Mouse (Mus musculus) MEL (cell line): ENCODE measurements around the gene Gm20458. TPM values are rescaled to one million over a fixed set of nuclear protein-coding genes. Genes with fewer than 3 reads are reported as not detected.

Source experiments
- DNase-seq: peaks from one replicate; pipeline ENCODE4 v3.0.0; 2011; ENCODE audit warnings: low read depth, low spot score
- H3K27ac ChIP-seq: 2 replicates; pipeline ENCODE4 v1.5.1; 2012; ENCODE audit warnings: low read depth, mild to moderate bottlenecking, control low read depth, low read length, moderate library complexity; ENCODE audit not compliant: control insufficient read depth
- H3K27me3 ChIP-seq, 2 experiments: fragments of 150-350 bp in 1 of 2; sonication (generic) in 1 of 2; 2 replicates each; pipeline ENCODE4 v1.6.1; 2012; ENCODE audit warnings: low read length in 2 of 2, mild to moderate bottlenecking in 2 of 2, improper control_type of control experiment in 1 of 2, moderate library complexity in 1 of 2; ENCODE audit not compliant: insufficient read depth in 2 of 2, control insufficient read depth in 1 of 2
- H3K36me3 ChIP-seq, 2 experiments: 2 replicates each; pipeline ENCODE4 v1.6.1; 2012 to 2014; ENCODE audit warnings: low read length in 2 of 2, improper control_type of control experiment in 1 of 2, inconsistent platforms in 1 of 2, mild to moderate bottlenecking in 1 of 2; ENCODE audit not compliant: insufficient read depth in 2 of 2, control insufficient read depth in 1 of 2
- H3K4me1 ChIP-seq, 2 experiments: fragments of 150-350 bp in 1 of 2; sonication (generic) in 1 of 2; 2 replicates each; pipeline ENCODE4 v1.6.1; 2012; ENCODE audit warnings: low read length in 2 of 2, improper control_type of control experiment in 1 of 2, mild to moderate bottlenecking in 1 of 2; ENCODE audit not compliant: insufficient read depth in 2 of 2, control insufficient read depth in 1 of 2
- H3K4me3 ChIP-seq, 2 experiments: fragments of 150-350 bp in 1 of 2; sonication (generic) in 1 of 2; 2 replicates each; pipeline ENCODE4 v1.5.1; 2012; ENCODE audit warnings: low read depth in 2 of 2, low read length in 2 of 2, mild to moderate bottlenecking in 2 of 2, moderate library complexity in 2 of 2, control low read depth in 1 of 2, improper control_type of control experiment in 1 of 2; ENCODE audit not compliant: control insufficient read depth in 1 of 2, insufficient read depth in 1 of 2
- H3K79me2 ChIP-seq: 2 replicates; pipeline ENCODE4 v1.6.1; 2012; ENCODE audit warnings: mild to moderate bottlenecking, low read length, moderate library complexity; ENCODE audit not compliant: control insufficient read depth, poor library complexity, insufficient read depth
- H3K9ac ChIP-seq: 2 replicates; pipeline ENCODE4 v1.6.1; 2012; ENCODE audit warnings: low read depth, mild to moderate bottlenecking, control low read depth, low read length, moderate library complexity; ENCODE audit not compliant: control insufficient read depth, poor library complexity, severe bottlenecking
- H3K9me3 ChIP-seq: fragments of 150-350 bp; sonication (generic); replicated peaks from 2 replicates; pipeline ENCODE4 v1.6.1; 2012; ENCODE audit warnings: mild to moderate bottlenecking, low read length, improper control_type of control experiment, moderate library complexity; ENCODE audit not compliant: insufficient read depth
- BHLHE40 ChIP-seq: IDR thresholded peaks from 2 replicates; pipeline ENCODE4 v1.6.1; 2012; ENCODE audit warnings: low read depth, mild to moderate bottlenecking, inconsistent platforms, low read length, improper control_type of control experiment, borderline replicate concordance
- CHD2 ChIP-seq: IDR thresholded peaks from 2 replicates; pipeline ENCODE4 v1.6.1; 2011; ENCODE audit warnings: low read length, improper control_type of control experiment
- GABPA ChIP-seq: IDR thresholded peaks from 2 replicates; pipeline ENCODE4 v1.6.1; 2012; ENCODE audit warnings: low read depth, mild to moderate bottlenecking, inconsistent platforms, low read length, improper control_type of control experiment, moderate library complexity
- HCFC1 ChIP-seq: IDR thresholded peaks from 2 replicates; pipeline ENCODE4 v1.6.1; 2012; ENCODE audit warnings: low read depth, mild to moderate bottlenecking, inconsistent platforms, low read length, improper control_type of control experiment, moderate library complexity
- JUND ChIP-seq: IDR thresholded peaks from 2 replicates; pipeline ENCODE4 v1.6.1; 2011; ENCODE audit warnings: low read depth, mild to moderate bottlenecking, improper control_type of control experiment, low read length
- KAT2A ChIP-seq: conservative IDR thresholded peaks from 2 replicates; pipeline ENCODE4 v1.6.1; 2012; ENCODE audit warnings: low read depth, low read length, improper control_type of control experiment, inconsistent platforms
- MXI1 ChIP-seq: IDR thresholded peaks from 2 replicates; pipeline ENCODE4 v1.6.1; 2011; ENCODE audit warnings: mild to moderate bottlenecking, low read depth, low read length, improper control_type of control experiment
- NELFE ChIP-seq: IDR thresholded peaks from 2 replicates; pipeline ENCODE4 v1.6.1; 2011; ENCODE audit warnings: low read depth, low read length, improper control_type of control experiment
- NRF1 ChIP-seq: IDR thresholded peaks from 2 replicates; pipeline ENCODE4 v1.6.1; 2014; ENCODE audit warnings: low read depth, mild to moderate bottlenecking, inconsistent platforms, low read length, improper control_type of control experiment, moderate library complexity; ENCODE audit not compliant: poor library complexity, insufficient read depth, severe bottlenecking
- POLR2A ChIP-seq, 2 experiments: IDR thresholded peaks; 2 replicates each; pipeline ENCODE4 v1.6.1; 2011 to 2012; ENCODE audit warnings: low read length in 2 of 2, mild to moderate bottlenecking in 2 of 2, control low read depth in 1 of 2, improper control_type of control experiment in 1 of 2, low read depth in 1 of 2, moderate library complexity in 1 of 2; ENCODE audit not compliant: control insufficient read depth in 1 of 2, insufficient read depth in 1 of 2, poor library complexity in 1 of 2
- POLR2AphosphoS2 ChIP-seq: IDR thresholded peaks from 2 replicates; pipeline ENCODE4 v1.6.1; 2011; ENCODE audit warnings: low read length, improper control_type of control experiment
- RAD21 ChIP-seq: IDR thresholded peaks from 2 replicates; pipeline ENCODE4 v1.6.1; 2011; ENCODE audit warnings: mild to moderate bottlenecking, low read depth, low read length, improper control_type of control experiment
- RCOR1 ChIP-seq: IDR thresholded peaks from 2 replicates; pipeline ENCODE4 v1.6.1; 2012; ENCODE audit warnings: low read depth, mild to moderate bottlenecking, inconsistent platforms, low read length, improper control_type of control experiment
- SMC3 ChIP-seq: IDR thresholded peaks from 2 replicates; pipeline ENCODE4 v1.6.1; 2011; ENCODE audit warnings: low read depth, low read length, improper control_type of control experiment
- TBP ChIP-seq: IDR thresholded peaks from 2 replicates; pipeline ENCODE4 v1.8.0; 2011; ENCODE audit warnings: low read depth, low read length, improper control_type of control experiment
- USF1 ChIP-seq: IDR thresholded peaks from 2 replicates; pipeline ENCODE4 v1.6.1; 2014; ENCODE audit warnings: low read depth, mild to moderate bottlenecking, inconsistent platforms, low read length, improper control_type of control experiment, moderate library complexity
- ZC3H11A ChIP-seq: IDR thresholded peaks from 2 replicates; pipeline ENCODE4 v1.6.1; 2012; ENCODE audit warnings: low read depth, mild to moderate bottlenecking, inconsistent platforms, low read length, improper control_type of control experiment
- ZKSCAN1 ChIP-seq: IDR thresholded peaks from 2 replicates; pipeline ENCODE4 v1.6.1; 2012; ENCODE audit warnings: low read depth, mild to moderate bottlenecking, inconsistent platforms, low read length, improper control_type of control experiment, moderate library complexity
- ZMIZ1 ChIP-seq: IDR thresholded peaks from 2 replicates; pipeline ENCODE4 v1.6.1; 2012; ENCODE audit warnings: low read depth, mild to moderate bottlenecking, inconsistent platforms, low read length, improper control_type of control experiment, moderate library complexity
- polyA plus RNA-seq, 2 experiments: library from polyadenylated mRNA; stranded (reverse) in 1 of 2; unstranded in 1 of 2; fragments of >175 nt in 1 of 2; fragments of >200 nt in 1 of 2; gene quantifications; 2 replicates each; pipeline versions ENCODE4 v1.2.1 to v1.2.4; 2012; ENCODE audit warnings: low replicate concordance in 2 of 2, low read depth in 1 of 2; ENCODE audit not compliant: insufficient read length in 2 of 2, insufficient read depth in 1 of 2, missing spikeins in 1 of 2
- total RNA-seq: library from RNA; depleted of rRNA; stranded (reverse); fragments of 300-350 nt; gene quantifications from 2 replicates; pipeline ENCODE4 v1.2.3, GENCODE M21; 2012

Gm20458 gene
- total and polyA plus RNA-seq, 3 experiments: 1.0 to 19.2 TPM; not detected in 1

- Histone ChIP-seq H3K27ac (no peak overlapping the region), H3K9me3 (no peaks in the 10 kb centered on the region), H3K4me1 (peaks cover 0 to 5% of the 10 kb centered on the region in 2 experiments; a peak in 2 of 4 replicates), H3K9ac (no peak overlapping the region), H3K36me3 (peaks cover 0 to 2% of the 10 kb centered on the region in 2 experiments; a peak in 1 of 4 replicates), H3K79me2 (no peaks in the 10 kb centered on the region), H3K4me3 (no peak overlapping the region), H3K27me3 (no peaks in the 10 kb centered on the region)
- TF ChIP-seq HCFC1 (no peak), MXI1 (no peak), ZKSCAN1 (no peak), POLR2AphosphoS2 (no peak), NELFE (no peak), CHD2 (no peak), JUND (no peak), USF1 (no peak), ZMIZ1 (no peak), SMC3 (no peak)
- no peak for DNase-seq
Observed at GRCm38 (mm10) chr2:164514916-164515315, 54.1 kb downstream of the Gm20458 start.

GRCm38 (mm10) chr2:164515897-164516296, 55.1 kb downstream of the Gm20458 start:
- Histone ChIP-seq H3K4me3 (no peak overlapping the region), H3K9me3 (no peaks in the 10 kb centered on the region), H3K27me3 (no peaks in the 10 kb centered on the region), H3K27ac (no peak overlapping the region), H3K36me3 (peaks cover 0 to 2% of the 10 kb centered on the region in 2 experiments; a peak in 2 of 4 replicates), H3K4me1 (peaks cover 0 to 10% of the 10 kb centered on the region in 2 experiments; a peak in 2 of 4 replicates), H3K9ac (no peak overlapping the region), H3K79me2 (no peaks in the 10 kb centered on the region)
- DNase-seq: no peak
- TF ChIP-seq RCOR1: no peak
- no peak for TF ChIP-seq RAD21
- TF ChIP-seq ZKSCAN1: no peak
- TF ChIP-seq GABPA: no peak
- no peak for TF ChIP-seq BHLHE40
- no peak for TF ChIP-seq ZMIZ1
- TF ChIP-seq TBP: no peak
- TF ChIP-seq POLR2A (IDR thresholded peaks at IDR 0.05; ENCODE audit: control insufficient read depth in 1 of 2, insufficient read depth in 1 of 2, low read depth in 1 of 2, low read length in 2 of 2, poor library complexity in 1 of 2): no peak
- no peak for TF ChIP-seq KAT2A
- TF ChIP-seq ZC3H11A: no peak
- no peak for TF ChIP-seq NRF1
